Mouse (Mus musculus): ENCODE results near the gene Palm3. TPM values are rescaled to one million over a fixed set of nuclear protein-coding genes. Genes with fewer than 3 reads are reported as not detected.

The Palm3 gene
- 6.9 and 8.5 TPM in 2 replicates for polyA plus RNA-seq (2015; fragmentation: Nextera tagmentation; extraction: Ambion mirVana)

DNA sequence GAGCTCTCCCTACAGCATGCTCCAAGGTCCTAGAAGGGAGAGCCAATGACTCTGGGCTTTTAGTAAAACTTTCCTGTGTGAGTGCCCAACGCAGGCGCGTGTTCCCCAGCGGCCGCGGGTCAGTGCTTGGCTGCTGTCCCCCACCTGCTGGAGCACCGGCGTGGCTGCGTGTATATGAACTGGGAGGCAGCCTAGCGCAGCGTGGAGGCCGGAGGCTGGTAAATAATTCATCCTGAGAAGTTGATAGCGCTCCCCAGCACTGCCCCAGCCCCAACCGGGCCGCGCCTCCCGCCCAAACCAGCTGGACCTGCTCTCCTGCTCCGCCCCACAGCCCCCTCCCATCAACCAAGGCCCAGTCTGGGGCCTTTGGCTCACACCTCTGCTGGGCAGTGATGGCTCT is at the start of gene Palm3:
Gene Palm3, plus strand, starts transcription at position 376 of the 400 bp plus-strand sequence.
- H3K9me3 ChIP-seq, result no peaks in the 10 kb centered on the region
- peak within 1 kb of the TSS; percentile 33 for H3K4me2 ChIP-seq
- 0 out of 2 replicates have a peak within 1 kb of the TSS, but pooled peaks have one; percentile 12 for H3K4me3 ChIP-seq
- H3K9ac ChIP-seq, result peak within 1 kb of the TSS; percentile 49; the same call in 1 of the 2 replicates
- peaks cover 39% of the 10 kb centered on the region for H3K27me3 ChIP-seq
- H3K27ac ChIP-seq, result no peak within 1 kb of the TSS
- peaks cover 17% of the 10 kb centered on the region for H3K4me1 ChIP-seq
- ATAC-seq (ENCODE audit: insufficient number of reproducible peaks, insufficient read depth, low FRiP score, low TSS enrichment, low read depth), result no peak
- H3K36me3 ChIP-seq, result no peaks in the 10 kb centered on the region
- 11% methylated on average over 18 of the region's 18 CpGs for WGBS

- ATAC-seq (ENCODE audit: insufficient number of reproducible peaks, insufficient read depth, low FRiP score, low TSS enrichment, low read depth), result no peak
- H3K4me2 ChIP-seq, result peak overlapping the region; percentile 83
- H3K9me3 ChIP-seq, result no peaks in the 10 kb centered on the region
- H3K9ac ChIP-seq, result peak overlapping the region; percentile 80; the same call in 1 of the 2 replicates
- H3K27me3 ChIP-seq, result no peaks in the 10 kb centered on the region
- whole genome bisulfite sequencing, result 83% methylated on average over 6 of the region's 6 CpGs
- H3K4me1 ChIP-seq, result peaks cover 24% of the 10 kb centered on the region
- H3K36me3 ChIP-seq, result peaks cover 28% of the 10 kb centered on the region
- H3K4me3 ChIP-seq, result peak overlapping the region; percentile 90; the same call in 1 of the 2 replicates
- H3K27ac ChIP-seq, result no peak overlapping the region
Measured at GRCm38 (mm10) chr8:83971661-83972060, 49.6 kb upstream of the Palm3 start.

- Histone ChIP-seq H3K9me3 (no peaks in the 10 kb centered on the region), H3K27ac (peak within 1 kb of the TSS; percentile 74), H3K27me3 (no peaks in the 10 kb centered on the region), H3K4me1 (peaks cover 32% of the 10 kb centered on the region), H3K9ac (peak within 1 kb of the TSS; percentile 93), H3K4me2 (peak within 1 kb of the TSS; percentile 96), H3K36me3 (peaks cover 24% of the 10 kb centered on the region), H3K4me3 (peak within 1 kb of the TSS; percentile 90)
- ATAC-seq (ENCODE audit: insufficient number of reproducible peaks, insufficient read depth, low FRiP score, low TSS enrichment, low read depth), result peak; percentile 99
- WGBS, result under 1% methylated on average over 80 of the region's 94 CpGs
Measured at GRCm38 (mm10) chr8:83972150-83973120, 48.8 kb upstream of the Palm3 start, which contains the start of gene Prkaca. TSS of gene Prkaca (plus strand) at chr8:83972993.

DNA sequence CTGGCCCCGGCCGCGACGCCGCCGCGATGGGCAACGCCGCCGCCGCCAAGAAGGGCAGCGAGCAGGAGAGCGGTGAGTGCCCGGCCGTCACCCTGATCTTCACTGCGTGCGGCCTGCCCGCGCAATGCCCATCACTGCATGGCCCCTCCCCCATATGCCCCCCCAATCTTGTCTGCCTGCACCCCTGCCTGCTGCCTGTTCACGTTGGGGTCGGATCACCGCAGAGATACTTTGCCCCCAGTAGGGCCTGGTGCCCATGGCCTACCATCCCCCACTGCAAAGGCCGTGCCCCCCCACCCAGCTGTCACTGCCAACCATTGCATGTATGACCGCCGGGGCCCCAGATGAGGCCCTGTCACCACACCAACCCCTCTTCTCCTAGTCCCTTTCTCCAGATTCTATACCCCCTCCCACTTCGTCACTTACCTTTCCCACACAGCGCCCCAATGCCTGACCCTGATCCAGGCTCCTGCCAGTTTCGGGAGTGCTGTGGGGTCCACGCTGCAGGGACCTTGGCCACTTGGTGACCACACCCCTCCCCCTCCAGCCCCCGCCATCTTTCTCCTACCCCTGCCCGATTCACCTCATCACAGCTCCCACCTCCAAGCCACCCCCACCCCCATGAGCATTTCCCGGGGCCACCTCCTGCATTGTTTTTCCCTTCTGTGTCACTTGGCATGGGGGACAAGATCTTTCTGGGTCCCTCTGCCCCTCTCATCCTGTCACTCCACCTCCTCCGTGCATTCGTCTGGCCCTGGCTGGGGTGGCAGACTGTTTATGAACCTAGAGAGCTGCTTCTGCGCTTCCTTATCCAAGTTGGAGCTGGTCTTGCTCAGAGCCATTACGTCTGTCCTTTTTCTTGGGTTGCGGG is 47.9 kb upstream of the Palm3 start:
- 3% methylated on average over 37 of the region's 37 CpGs for WGBS
- Histone ChIP-seq H3K27me3 (no peaks in the 10 kb centered on the region), H3K4me2 (peak overlapping the region; percentile 96), H3K9me3 (no peaks in the 10 kb centered on the region), H3K36me3 (peaks cover 18% of the 10 kb centered on the region), H3K4me3 (peak overlapping the region; percentile 90), H3K4me1 (peaks cover 38% of the 10 kb centered on the region), H3K27ac (peak overlapping the region; percentile 74), H3K9ac (peak overlapping the region; percentile 93)
- peak; percentile 22; the same call in 1 of the 2 replicates for ATAC-seq (ENCODE audit: insufficient number of reproducible peaks, insufficient read depth, low FRiP score, low TSS enrichment, low read depth)

GRCm38 (mm10) chr8:83974521-83974920 is 46.8 kb upstream of the Palm3 start:
- Histone ChIP-seq H3K9ac (peak overlapping the region; percentile 7; the same call in 1 of the 2 replicates), H3K4me3 (peak overlapping the region; percentile 90; the same call in 1 of the 2 replicates), H3K9me3 (no peaks in the 10 kb centered on the region), H3K27ac (no peak overlapping the region), H3K36me3 (peaks cover 10% of the 10 kb centered on the region), H3K27me3 (no peaks in the 10 kb centered on the region), H3K4me2 (peak overlapping the region; percentile 96; the same call in 1 of the 2 replicates), H3K4me1 (peaks cover 38% of the 10 kb centered on the region)
- no peak for ATAC-seq (ENCODE audit: insufficient number of reproducible peaks, insufficient read depth, low FRiP score, low TSS enrichment, low read depth)
- 77% methylated on average over 4 of the region's 4 CpGs for WGBS

DNA sequence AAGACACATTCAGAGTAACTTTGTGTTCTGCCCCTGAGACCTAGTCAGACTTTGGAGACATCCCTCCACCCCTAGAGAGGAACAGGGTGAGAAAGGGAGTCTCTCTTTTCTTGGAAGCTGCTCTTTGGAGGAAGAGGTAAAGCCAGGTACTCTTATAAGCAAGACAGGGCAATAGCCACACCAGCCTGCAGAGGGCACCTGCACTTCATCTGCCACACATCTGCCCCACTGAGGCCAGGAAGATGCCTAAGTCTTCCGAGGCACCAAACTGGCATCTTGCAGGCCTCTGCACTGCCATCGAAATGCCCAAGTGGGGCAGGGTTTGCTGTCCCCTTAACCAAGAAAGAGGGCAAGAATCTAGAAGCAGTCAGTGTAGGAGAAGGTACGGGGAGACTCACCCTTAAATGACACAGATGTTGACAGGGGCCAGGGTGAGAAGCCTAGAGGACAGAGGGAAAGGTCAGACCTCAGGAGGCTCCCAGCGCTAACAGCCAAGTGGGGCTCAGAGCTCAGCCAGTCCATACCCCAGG is 45.1 kb upstream of the Palm3 start:
- peaks cover 38% of the 10 kb centered on the region for H3K4me1 ChIP-seq
- H3K9me3 ChIP-seq, result no peaks in the 10 kb centered on the region
- H3K36me3 ChIP-seq, result peaks cover 21% of the 10 kb centered on the region
- no peak overlapping the region for H3K4me2 ChIP-seq
- H3K27me3 ChIP-seq, result no peaks in the 10 kb centered on the region
- ATAC-seq (ENCODE audit: insufficient number of reproducible peaks, insufficient read depth, low FRiP score, low TSS enrichment, low read depth), result no peak
- no peak overlapping the region for H3K27ac ChIP-seq
- H3K9ac ChIP-seq, result no peak overlapping the region
- H3K4me3 ChIP-seq, result no peak overlapping the region
- WGBS, result 77% methylated on average over 4 of the region's 4 CpGs

DNA sequence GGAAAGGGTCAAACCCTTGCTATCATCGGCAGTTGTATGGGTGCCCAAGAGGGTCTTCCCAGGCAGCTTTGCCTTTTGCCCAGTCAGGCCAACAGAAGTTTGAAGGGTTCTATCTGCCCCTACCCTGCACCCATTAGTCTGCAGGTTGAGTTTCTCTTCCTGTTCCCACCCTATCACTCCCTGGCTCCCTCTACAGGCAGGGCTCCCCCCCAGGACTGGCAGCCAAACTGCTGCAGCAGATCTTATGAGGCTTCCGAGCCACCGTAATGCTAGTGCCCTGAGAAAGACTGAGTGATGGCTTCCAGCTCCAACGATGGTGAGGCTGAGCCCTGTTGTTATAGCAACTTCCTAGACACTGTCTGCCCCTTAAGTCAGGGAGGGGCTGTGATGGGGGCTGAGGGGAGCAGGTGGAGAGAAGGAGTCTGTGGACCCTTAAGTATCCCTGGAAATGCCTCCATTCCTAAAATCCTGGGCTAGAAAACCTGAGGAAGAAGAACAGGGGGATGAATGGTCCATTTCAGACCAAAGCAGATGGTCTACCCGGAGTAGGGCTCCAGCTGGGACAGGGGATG is 44.4 kb upstream of the Palm3 start:
- peaks cover 28% of the 10 kb centered on the region for H3K36me3 ChIP-seq
- no peak for ATAC-seq (ENCODE audit: insufficient number of reproducible peaks, insufficient read depth, low FRiP score, low TSS enrichment, low read depth)
- WGBS, result 85% methylated on average over 5 of the region's 5 CpGs
- H3K4me3 ChIP-seq, result no peak overlapping the region
- no peaks in the 10 kb centered on the region for H3K9me3 ChIP-seq
- H3K27me3 ChIP-seq, result no peaks in the 10 kb centered on the region
- H3K9ac ChIP-seq, result peak overlapping the region; percentile 40; the same call in 1 of the 2 replicates
- peaks cover 33% of the 10 kb centered on the region for H3K4me1 ChIP-seq
- no peak overlapping the region for H3K27ac ChIP-seq
- no peak overlapping the region for H3K4me2 ChIP-seq

DNA sequence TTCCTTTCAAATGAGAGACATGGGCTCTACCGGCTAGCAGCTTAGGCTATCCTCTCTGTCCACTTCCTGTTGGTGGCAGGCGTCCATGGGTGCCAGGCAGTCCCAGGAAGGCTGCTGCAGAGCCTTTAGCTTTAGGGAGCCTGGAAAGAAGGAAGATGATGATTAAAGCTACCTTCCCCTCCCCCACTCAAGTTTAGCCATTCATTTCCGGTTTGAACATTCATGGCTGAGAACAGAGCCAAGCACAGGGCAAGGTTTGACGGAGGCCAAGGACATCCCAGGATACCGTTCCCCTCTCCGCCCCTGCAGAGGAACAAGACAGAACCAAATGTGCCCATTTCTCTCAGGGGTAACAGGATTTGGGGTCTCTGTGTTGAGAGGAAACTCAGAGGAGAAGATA is 43.6 kb upstream of the Palm3 start:
- Histone ChIP-seq H3K4me2 (peak overlapping the region; percentile 9; the same call in 1 of the 2 replicates), H3K9ac (peak overlapping the region; percentile 40; the same call in 1 of the 2 replicates), H3K9me3 (no peaks in the 10 kb centered on the region), H3K36me3 (peaks cover 36% of the 10 kb centered on the region), H3K4me1 (peaks cover 31% of the 10 kb centered on the region), H3K4me3 (no peak overlapping the region), H3K27me3 (no peaks in the 10 kb centered on the region), H3K27ac (peak overlapping the region; percentile 7; the same call in 1 of the 2 replicates)
- WGBS, result 45% methylated on average over 6 of the region's 6 CpGs
- no peak for ATAC-seq (ENCODE audit: insufficient number of reproducible peaks, insufficient read depth, low FRiP score, low TSS enrichment, low read depth)

DNA sequence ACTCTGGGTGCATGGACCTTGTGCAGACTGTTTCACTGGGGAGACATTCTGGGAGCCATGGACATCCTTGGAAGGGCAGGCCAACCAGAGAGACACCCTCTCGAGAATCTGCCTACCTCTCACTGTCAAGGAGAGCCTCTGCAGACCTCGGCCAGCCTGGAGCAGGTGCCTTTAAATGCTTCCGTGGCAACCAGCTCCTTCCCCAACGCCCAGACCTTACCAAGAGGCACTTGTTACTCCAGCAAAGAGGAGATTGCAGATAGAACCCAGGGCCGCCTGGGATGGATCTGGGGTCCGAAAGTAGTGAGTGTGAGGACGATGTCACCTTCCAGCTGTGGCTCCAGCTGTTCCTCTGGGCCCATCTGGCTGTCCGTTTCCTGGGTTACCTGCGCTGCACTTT is 43.1 kb upstream of the Palm3 start:
- H3K4me3 ChIP-seq, result no peak overlapping the region
- peaks cover 41% of the 10 kb centered on the region for H3K36me3 ChIP-seq
- no peaks in the 10 kb centered on the region for H3K9me3 ChIP-seq
- no peak for ATAC-seq (ENCODE audit: insufficient number of reproducible peaks, insufficient read depth, low FRiP score, low TSS enrichment, low read depth)
- H3K27me3 ChIP-seq, result no peaks in the 10 kb centered on the region
- H3K27ac ChIP-seq, result 0 out of 2 replicates have a peak overlapping the region, but pooled peaks have one; percentile 7
- H3K4me2 ChIP-seq, result no peak overlapping the region
- WGBS, result 75% methylated on average over 9 of the region's 9 CpGs
- H3K9ac ChIP-seq, result peak overlapping the region; percentile 40
- peaks cover 31% of the 10 kb centered on the region for H3K4me1 ChIP-seq

DNA sequence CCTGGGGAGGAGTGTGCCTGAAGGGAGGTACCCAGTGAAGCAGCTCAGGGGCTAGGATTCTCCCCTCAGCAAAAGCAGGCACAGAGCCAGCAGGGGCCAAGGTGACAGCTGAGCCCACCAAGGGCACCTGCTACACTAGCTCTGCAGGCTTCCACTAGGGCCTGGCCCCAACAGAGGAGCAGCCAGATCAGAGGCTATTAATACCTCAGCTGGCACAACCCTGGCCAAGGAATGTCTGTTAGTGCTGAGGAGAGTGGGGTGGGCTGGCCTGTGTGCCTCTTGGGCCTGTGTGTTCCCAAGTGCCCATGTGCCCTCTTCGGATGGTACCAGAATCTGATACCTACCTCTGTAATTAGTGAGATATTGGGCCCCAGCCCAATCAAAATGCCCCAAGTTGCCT is 41.0 kb upstream of the Palm3 start:
- H3K27ac ChIP-seq, result no peak overlapping the region
- peaks cover 18% of the 10 kb centered on the region for H3K4me1 ChIP-seq
- no peak for ATAC-seq (ENCODE audit: insufficient number of reproducible peaks, insufficient read depth, low FRiP score, low TSS enrichment, low read depth)
- H3K4me3 ChIP-seq, result no peak overlapping the region
- H3K9ac ChIP-seq, result no peak overlapping the region
- H3K9me3 ChIP-seq, result no peaks in the 10 kb centered on the region
- H3K27me3 ChIP-seq, result no peaks in the 10 kb centered on the region
- H3K4me2 ChIP-seq, result no peak overlapping the region
- 81% methylated on average over 1 of the region's 1 CpGs for WGBS
- peaks cover 59% of the 10 kb centered on the region for H3K36me3 ChIP-seq

Measured in embryonic facial prominence, embryonic 13.5 days (tissue).